8 mouse cellular contexts compared by ENCODE assay signal in genomic region chr5:147408731-147409130, GRCm38 (mm10). TPM values are rescaled to one million over a fixed set of nuclear protein-coding genes. Genes with fewer than 3 reads are reported as not detected.
DNase-seq lines count a peak whose midpoint lies in the region; ATAC-seq and TF ChIP-seq lines count a peak whose summit lies in the region.

No protein-coding gene starts in this region.

- intact Hi-C loops in gastrocnemius, adult 2 months (cut with DNase I), result no loop called here

- WGBS in heart, embryonic 16.5 days, result 40% methylated on average over 29 of the region's 29 CpGs
- WGBS in liver, embryonic 15.5 days (ENCODE audit: insufficient replicate concordance), result 61% methylated on average over 29 of the region's 29 CpGs

- TF ChIP-seq CTCF in gastrocnemius, adult 2 months (IDR thresholded peaks at IDR 0.05), result no peak
- TF ChIP-seq CTCF in ES-Bruce4 (IDR thresholded peaks at IDR 0.05; ENCODE audit: low read depth, low read length), result no peak

- TF ChIP-seq EP300 in ES-Bruce4 (IDR thresholded peaks at IDR 0.05; ENCODE audit: insufficient read depth, low read depth, low read length), result peak; percentile 39; the same call in 1 of the 2 replicates

- peak overlapping the region; percentile 23 for H3K4me3 ChIP-seq in gastrocnemius, adult 2 months
- H3K4me3 ChIP-seq in ES-Bruce4 (ENCODE audit: low read depth, low read length), result peak overlapping the region; percentile 51
- peak overlapping the region; percentile 38 for H3K4me3 ChIP-seq in heart, embryonic 16.5 days (ENCODE audit: low read length)
- 0 out of 2 replicates have a peak overlapping the region, but pooled peaks have one; percentile 4 for H3K4me3 ChIP-seq in liver, embryonic 15.5 days (replicated peaks)

- H3K4me2 ChIP-seq in heart, embryonic 16.5 days (ENCODE audit: low read depth, low read length), result peak overlapping the region; percentile 58
- peak overlapping the region; percentile 33 for H3K4me2 ChIP-seq in liver, embryonic 15.5 days

- no peaks in the 10 kb centered on the region for H3K4me1 ChIP-seq in ES-Bruce4 (ENCODE audit: control insufficient read depth, insufficient read depth, low read length)
- H3K4me1 ChIP-seq in heart, embryonic 16.5 days (ENCODE audit: control insufficient read depth, insufficient read depth, low read length), result no peaks in the 10 kb centered on the region
- no peaks in the 10 kb centered on the region for H3K4me1 ChIP-seq in liver, embryonic 15.5 days (replicated peaks)

- H3K27ac ChIP-seq in gastrocnemius, adult 2 months, result no peak overlapping the region
- no peak overlapping the region for H3K27ac ChIP-seq in ES-Bruce4 (ENCODE audit: insufficient read depth, low read length)
- no peak overlapping the region for H3K27ac ChIP-seq in heart, embryonic 16.5 days (ENCODE audit: low read length)
- no peak overlapping the region for H3K27ac ChIP-seq in liver, embryonic 15.5 days (replicated peaks)

- no peaks in the 10 kb centered on the region for H3K36me3 ChIP-seq in ES-Bruce4 (ENCODE audit: control insufficient read depth, insufficient read depth, low read length, poor library complexity, severe bottlenecking)
- H3K36me3 ChIP-seq in heart, embryonic 16.5 days (ENCODE audit: control insufficient read depth, insufficient read depth), result no peaks in the 10 kb centered on the region
- H3K36me3 ChIP-seq in liver, embryonic 15.5 days (replicated peaks), result no peaks in the 10 kb centered on the region

- H3K9me3 ChIP-seq in ES-Bruce4 (replicated peaks; ENCODE audit: control insufficient read depth, insufficient read depth, low read length, poor library complexity, severe bottlenecking), result no peaks in the 10 kb centered on the region; the same call in 1 of the 2 replicates
- H3K9me3 ChIP-seq in heart, embryonic 16.5 days (replicated peaks; ENCODE audit: control insufficient read depth, low read length), result peaks cover 2% of the 10 kb centered on the region; the same call in 1 of the 2 replicates
- no peaks in the 10 kb centered on the region for H3K9me3 ChIP-seq in liver, embryonic 15.5 days (replicated peaks)

- peak; percentile 29 for TF ChIP-seq POLR2A in ES-Bruce4 (IDR thresholded peaks at IDR 0.05; ENCODE audit: insufficient read depth, low read length)

- no peak; the same call in 1 of the 2 replicates for ATAC-seq in heart, embryonic 16.5 days (replicated peaks; ENCODE audit: extremely low read depth, insufficient read depth, low FRiP score)
- 0 out of 2 replicates have a peak, but pooled peaks have one; percentile 34 for ATAC-seq in liver, embryonic 15.5 days (ENCODE audit: insufficient read depth)

- DNase-seq in gastrocnemius, adult 2 months, result no peak
- no peak for DNase-seq in gastrocnemius, postnatal 25 days
- DNase-seq in adipocyte (ENCODE audit: low spot score), result no peak
- DNase-seq in cerebellum, adult 18-20 months, result no peak
- DNase-seq in layer of hippocampus, postnatal 14 days (ENCODE audit: low spot score in 2 of 2), result no peak

- H3K9ac ChIP-seq in ES-Bruce4 (ENCODE audit: low read depth, poor library complexity, severe bottlenecking), result no peak overlapping the region
- no peak overlapping the region for H3K9ac ChIP-seq in heart, embryonic 16.5 days (ENCODE audit: low read length)
- H3K9ac ChIP-seq in liver, embryonic 15.5 days, result no peak overlapping the region

- no peaks in the 10 kb centered on the region for H3K27me3 ChIP-seq in ES-Bruce4 (ENCODE audit: control insufficient read depth, insufficient read depth, low read length, poor library complexity, severe bottlenecking)
- H3K27me3 ChIP-seq in heart, embryonic 16.5 days (ENCODE audit: control insufficient read depth, insufficient read depth, low read length), result no peaks in the 10 kb centered on the region
- no peaks in the 10 kb centered on the region for H3K27me3 ChIP-seq in liver, embryonic 15.5 days

RNA-seq across cellular contexts. Expression of gene Flt3, which starts 8.4 kb away (rescaled TPM):
- total RNA-seq in gastrocnemius, adult 2 months (2021), result not detected
- not detected for total RNA-seq in gastrocnemius, postnatal 25 days (2021)
- 0.21 TPM in 1 of 2 replicates, not detected in the other for polyA plus RNA-seq in ES-Bruce4 (2011; ENCODE audit: insufficient read depth, insufficient read length, low read depth, missing spikeins)
- 0.26 and 0.37 TPM in 2 replicates for polyA plus RNA-seq in heart, embryonic 16.5 days (2015; fragmentation: Nextera tagmentation; extraction: Ambion mirVana)
- 1.4 and 1.8 TPM in 2 replicates for polyA plus RNA-seq in liver, embryonic 15.5 days (2015; fragmentation: Nextera tagmentation; extraction: Ambion mirVana)
- total RNA-seq in layer of hippocampus, postnatal 14 days (2021), result 1 to 10 TPM; 6.2 to 6.8 TPM

RNA-seq across cellular contexts. Expression of gene Pan3, which starts 21.2 kb away (rescaled TPM):
- 10 to 100 TPM; 17.4 to 29.3 TPM for total RNA-seq in gastrocnemius, adult 2 months (2021)
- total RNA-seq in gastrocnemius, postnatal 25 days (2021), result 10 to 100 TPM; 17.4 to 26.1 TPM
- 111 and 114 TPM in 2 replicates for polyA plus RNA-seq in ES-Bruce4 (2011; ENCODE audit: insufficient read depth, insufficient read length, low read depth, missing spikeins)
- 43.8 and 44.7 TPM in 2 replicates for polyA plus RNA-seq in heart, embryonic 16.5 days (2015; fragmentation: Nextera tagmentation; extraction: Ambion mirVana)
- polyA plus RNA-seq in liver, embryonic 15.5 days (2015; fragmentation: Nextera tagmentation; extraction: Ambion mirVana), result 28.7 and 30.0 TPM in 2 replicates
- total RNA-seq in layer of hippocampus, postnatal 14 days (2021), result 10 to 100 TPM; 89.4 to 97.4 TPM

Comparison
In these comparisons a context has a peak if more than half of its experiments do, and no peak if none do; other contexts are left out.
1. RNA of gene Flt3, which starts 8.4 kb away (total RNA-seq): 6.2 to 6.8 TPM in layer of hippocampus, postnatal 14 days; not detected in gastrocnemius, postnatal 25 days and not detected in gastrocnemius, adult 2 months; every median in the first group is over 4 times any median in the second.
2. Peak in every context shown above with its lines, with median percentiles within 50 percentile points of each other: H3K4me3 ChIP-seq.